Mouse (Mus musculus) hindbrain, embryonic 14.5 days (tissue): ENCODE measurements around the gene Cpb1. TPM values are rescaled to one million over a fixed set of nuclear protein-coding genes. Genes with fewer than 3 reads are reported as not detected.

Experiments
- ATAC-seq: fragments of 200-750 bp; cut with Nextera tagmentation; 2 replicates; pipeline ENCODE4 v1.8.0; 2017; ENCODE audit warnings: moderate number of reproducible peaks, mild to moderate bottlenecking, moderate TSS enrichment, moderate library complexity; ENCODE audit not compliant: low FRiP score
- DNase-seq: peaks from one replicate; pipeline ENCODE4 v3.0.0-alpha.2; 2015; ENCODE audit warnings: low spot score
- H3K27ac ChIP-seq: fragments of 300-500 bp; sonication (generic); 2 replicates; pipeline ENCODE4 v1.5.1; 2014; ENCODE audit warnings: mild to moderate bottlenecking, moderate library complexity
- H3K27me3 ChIP-seq: fragments of 300-500 bp; sonication (generic); 2 replicates; pipeline ENCODE4 v1.6.1; 2014; ENCODE audit warnings: mild to moderate bottlenecking, low read length, mixed read lengths; ENCODE audit not compliant: control insufficient read depth, insufficient read depth
- H3K36me3 ChIP-seq: fragments of 300-500 bp; sonication (generic); replicated peaks from 2 replicates; pipeline ENCODE4 v1.6.1; 2014; ENCODE audit not compliant: control insufficient read depth, insufficient read depth
- H3K4me1 ChIP-seq: fragments of 300-500 bp; sonication (generic); replicated peaks from 2 replicates; pipeline ENCODE4 v1.6.1; 2014; ENCODE audit warnings: antibody characterized with exemption, low read length, mixed read lengths; ENCODE audit not compliant: control insufficient read depth, insufficient read depth
- H3K4me2 ChIP-seq: fragments of 300-500 bp; sonication (generic); replicated peaks from 2 replicates; pipeline ENCODE4 v1.6.1; 2014; ENCODE audit warnings: mild to moderate bottlenecking, moderate library complexity
- H3K4me3 ChIP-seq: fragments of 300-500 bp; sonication (generic); replicated peaks from 2 replicates; pipeline ENCODE4 v1.5.1; 2014; ENCODE audit warnings: mild to moderate bottlenecking, low read length
- H3K9ac ChIP-seq: fragments of 300-500 bp; sonication (generic); 2 replicates; pipeline ENCODE4 v1.6.1; 2014
- H3K9me3 ChIP-seq: fragments of 300-500 bp; sonication (generic); 2 replicates; pipeline ENCODE4 v1.6.1; 2016; ENCODE audit warnings: low read length; ENCODE audit not compliant: control insufficient read depth
- WGBS: fragments of 180-500 bp; shearing (Covaris S2); extraction: QIAGEN DNeasy Blood & Tissue Kit; methylation state at CpG from one replicate; pipeline ENCODE4 v1.1.7; 2014; 5-methylcytosine and 5-hydroxymethylcytosine counted together
- polyA plus RNA-seq: library from polyadenylated mRNA; unstranded; fragments of >200 nt; fragmentation: Nextera tagmentation; extraction: Ambion mirVana; gene quantifications from 2 replicates; pipeline ENCODE4 v1.2.1, GENCODE M21; 2014

Gene Cpb1
- polyA plus RNA-seq, 1 experiment from 2014 or later = 0.25 TPM

- Histone ChIP-seq H3K9me3 (no peaks in the 10 kb centered on the region), H3K4me3 (no peak overlapping the region), H3K4me2 (no peak overlapping the region), H3K9ac (no peak overlapping the region), H3K36me3 (no peaks in the 10 kb centered on the region), H3K27ac (no peak overlapping the region), H3K27me3 (no peaks in the 10 kb centered on the region), H3K4me1 (no peaks in the 10 kb centered on the region)
- WGBS = 74% methylated on average over 1 of the region's 1 CpGs
- ATAC-seq = no peak
- DNase-seq = no peak
Observed at GRCm38 (mm10) chr3:20281796-20282195, 6.3 kb upstream of the Cpb1 start.

GRCm38 (mm10) chr3:20254566-20255479 lies 20.7 kb downstream of the Cpb1 start:
- Histone ChIP-seq H3K27me3 (no peaks in the 10 kb centered on the region), H3K4me3 (no peak overlapping the region), H3K4me1 (no peaks in the 10 kb centered on the region), H3K9ac (no peak overlapping the region), H3K9me3 (no peaks in the 10 kb centered on the region), H3K36me3 (no peaks in the 10 kb centered on the region), H3K4me2 (no peak overlapping the region), H3K27ac (no peak overlapping the region)
- ATAC-seq (no peak), DNase-seq (no peak)
- 51% methylated on average over 9 of the region's 9 CpGs for WGBS

GRCm38 (mm10) chr3:20243913-20244312 lies 31.6 kb downstream of the Cpb1 start:
- Histone ChIP-seq H3K4me3 (no peak overlapping the region), H3K36me3 (no peaks in the 10 kb centered on the region), H3K27ac (no peak overlapping the region), H3K4me2 (no peak overlapping the region), H3K27me3 (no peaks in the 10 kb centered on the region), H3K9me3 (no peaks in the 10 kb centered on the region), H3K4me1 (no peaks in the 10 kb centered on the region), H3K9ac (no peak overlapping the region)
- WGBS = 90% methylated on average over 1 of the region's 1 CpGs
- ATAC-seq = no peak
- DNase-seq = no peak

DNA sequence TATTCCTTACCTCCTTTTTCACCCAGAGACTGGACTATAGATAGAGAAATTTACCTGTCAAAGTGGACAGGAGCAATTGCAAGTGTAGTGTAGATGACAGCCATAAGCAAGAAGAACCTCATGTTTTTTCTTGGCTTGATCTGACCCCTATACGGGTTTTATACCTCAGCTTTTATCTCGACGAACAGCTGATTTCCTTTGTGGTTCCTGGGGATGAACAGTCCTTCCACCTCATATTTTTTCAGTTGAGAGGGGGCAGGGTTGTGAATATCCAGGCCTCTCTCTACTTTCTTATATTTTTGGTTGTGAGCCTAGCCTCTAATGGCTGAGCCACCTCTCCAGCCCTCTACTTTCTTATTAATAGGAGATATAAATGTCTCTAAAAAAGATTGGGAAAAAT lies 33.5 kb downstream of the Cpb1 start, which contains the start of gene Cpa3:
Cpa3 (minus strand) TSS at position 132 of the 400 bp plus-strand sequence.
- Histone ChIP-seq H3K27ac (no peak within 1 kb of the TSS), H3K4me2 (no peak within 1 kb of the TSS), H3K4me1 (no peaks in the 10 kb centered on the region), H3K4me3 (no peak within 1 kb of the TSS), H3K36me3 (no peaks in the 10 kb centered on the region), H3K27me3 (no peaks in the 10 kb centered on the region), H3K9me3 (no peaks in the 10 kb centered on the region), H3K9ac (no peak within 1 kb of the TSS)
- no peak for DNase-seq
- WGBS = 91% methylated on average over 3 of the region's 3 CpGs
- ATAC-seq = no peak

- Histone ChIP-seq H3K27me3 (no peaks in the 10 kb centered on the region), H3K4me2 (no peak overlapping the region), H3K4me3 (no peak overlapping the region), H3K36me3 (no peaks in the 10 kb centered on the region), H3K9me3 (no peaks in the 10 kb centered on the region), H3K27ac (no peak overlapping the region), H3K9ac (no peak overlapping the region), H3K4me1 (no peaks in the 10 kb centered on the region)
- no peak for DNase-seq
- no peak for ATAC-seq
- 92% methylated on average over 3 of the region's 3 CpGs for WGBS
Observed at GRCm38 (mm10) chr3:20239741-20240140, 35.8 kb downstream of the Cpb1 start.

DNA sequence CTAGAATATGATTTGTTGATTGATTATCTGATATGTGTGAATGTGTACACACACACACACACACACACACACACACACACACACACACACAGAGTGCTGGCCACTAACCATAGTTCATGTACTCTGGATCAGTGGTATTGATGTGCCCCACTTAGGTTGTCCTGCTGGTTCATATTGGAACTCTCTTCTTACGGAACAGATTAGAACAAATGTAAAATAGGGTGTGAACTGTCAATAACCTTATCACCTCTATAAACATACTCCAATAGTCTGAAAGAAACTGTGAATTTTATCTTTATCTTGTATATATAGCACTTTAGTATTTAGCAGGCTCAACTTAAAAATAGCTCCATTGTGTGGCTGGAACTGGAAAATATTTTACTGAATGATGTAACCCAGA lies 38.6 kb downstream of the Cpb1 start:
- no peak overlapping the region for H3K4me2 ChIP-seq
- no peaks in the 10 kb centered on the region for H3K4me1 ChIP-seq
- no peak overlapping the region for H3K9ac ChIP-seq
- H3K36me3 ChIP-seq = no peaks in the 10 kb centered on the region
- H3K27ac ChIP-seq = no peak overlapping the region
- WGBS = 88% methylated on average over 1 of the region's 1 CpGs
- H3K4me3 ChIP-seq = no peak overlapping the region
- ATAC-seq = no peak
- H3K27me3 ChIP-seq = no peaks in the 10 kb centered on the region
- DNase-seq = no peak
- no peaks in the 10 kb centered on the region for H3K9me3 ChIP-seq

GRCm38 (mm10) chr3:20229027-20229426 lies 46.5 kb downstream of the Cpb1 start:
- WGBS = 95% methylated on average over 1 of the region's 1 CpGs
- ATAC-seq = no peak

DNA sequence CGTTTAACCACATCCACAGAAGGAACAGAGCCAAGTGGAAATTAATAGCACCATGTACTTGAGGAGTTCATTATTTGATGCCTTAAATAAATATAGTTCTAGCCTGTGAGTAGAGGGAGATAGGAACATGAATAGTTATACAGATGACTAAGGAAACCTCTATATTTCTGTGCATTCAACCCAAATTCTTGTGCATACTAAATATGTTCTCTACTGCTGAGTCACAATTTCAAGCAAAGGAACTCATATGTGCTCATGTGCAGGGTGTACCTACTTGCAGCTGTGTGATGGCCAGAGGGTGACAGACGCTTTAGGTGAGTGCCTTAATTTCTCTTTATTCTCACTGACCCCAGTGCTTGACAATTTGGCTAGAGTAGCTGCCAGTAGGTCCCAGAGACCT lies 50.1 kb downstream of the Cpb1 start:
- H3K27me3 ChIP-seq = no peaks in the 10 kb centered on the region
- DNase-seq (no peak), ATAC-seq (no peak)
- no peak overlapping the region for H3K4me3 ChIP-seq
- no peak overlapping the region for H3K9ac ChIP-seq
- H3K27ac ChIP-seq = no peak overlapping the region
- H3K36me3 ChIP-seq = no peaks in the 10 kb centered on the region
- H3K4me1 ChIP-seq = no peaks in the 10 kb centered on the region
- WGBS = 85% methylated on average over 2 of the region's 2 CpGs
- H3K9me3 ChIP-seq = no peaks in the 10 kb centered on the region
- no peak overlapping the region for H3K4me2 ChIP-seq

More at GRCm38 (mm10) chr3:20229027-20229426, 46.5 kb downstream of the Cpb1 start:
- Histone ChIP-seq H3K9me3 (no peaks in the 10 kb centered on the region), H3K4me2 (no peak overlapping the region), H3K27me3 (no peaks in the 10 kb centered on the region), H3K9ac (no peak overlapping the region), H3K36me3 (no peaks in the 10 kb centered on the region), H3K27ac (no peak overlapping the region), H3K4me1 (no peaks in the 10 kb centered on the region), H3K4me3 (no peak overlapping the region)
- no peak for DNase-seq

- no peak for ATAC-seq
- Histone ChIP-seq H3K36me3 (no peaks in the 10 kb centered on the region), H3K9ac (no peak overlapping the region), H3K4me3 (no peak overlapping the region), H3K4me1 (no peaks in the 10 kb centered on the region), H3K27ac (no peak overlapping the region), H3K4me2 (no peak overlapping the region), H3K9me3 (no peaks in the 10 kb centered on the region), H3K27me3 (no peaks in the 10 kb centered on the region)
- DNase-seq = no peak
- 92% methylated on average over 9 of the region's 9 CpGs for WGBS
Observed at GRCm38 (mm10) chr3:20222926-20223698, 52.4 kb downstream of the Cpb1 start.
